In the genomic region with DNA sequence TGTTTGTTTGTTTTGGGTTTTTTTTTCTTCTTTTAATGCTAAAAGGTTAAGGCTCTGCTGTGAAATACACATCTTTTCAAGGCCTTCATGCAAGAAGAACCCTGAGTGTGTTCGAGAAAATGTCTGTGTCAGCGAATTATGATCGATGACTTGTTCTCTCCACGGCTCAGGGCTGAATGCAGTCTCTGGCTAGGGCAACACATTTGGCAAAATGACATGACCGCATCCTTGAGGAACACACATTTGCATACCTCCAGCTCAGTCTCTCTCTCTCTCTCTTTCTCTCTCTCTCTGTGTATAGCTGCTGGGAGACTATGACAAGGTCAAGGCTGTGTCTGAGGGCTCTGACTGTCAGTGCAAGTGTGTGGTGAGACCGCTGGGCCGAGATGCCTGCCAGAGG, we compare ENCODE assay signal across 12 mouse cellular contexts. TPM values are rescaled to one million over a fixed set of nuclear protein-coding genes. Genes with fewer than 3 reads are reported as not detected.
DNase-seq lines count a peak whose midpoint lies in the region; ATAC-seq and TF ChIP-seq lines count a peak whose summit lies in the region.
"Had no signal": no experiment of that assay in that cellular context is flagged by ENCODE, and none has a peak within 500 bp of the region (broad histone marks: within the 10 kb centered on the region; RNA-seq: fewer than 3 reads in every experiment).

No protein-coding gene starts in this region.

- H3K79me2 ChIP-seq in myocyte (ENCODE audit: control insufficient read depth, insufficient read depth) = peaks cover 27% of the 10 kb centered on the region

- H3K9me3 ChIP-seq in forebrain, postnatal 0 days (ENCODE audit: low read length) = no peaks in the 10 kb centered on the region
- H3K9me3 ChIP-seq in forebrain, embryonic 16.5 days (ENCODE audit: control insufficient read depth, low read length) = no peaks in the 10 kb centered on the region
- H3K9me3 ChIP-seq in hindbrain, embryonic 13.5 days = no peaks in the 10 kb centered on the region
- no peaks in the 10 kb centered on the region for H3K9me3 ChIP-seq in hindbrain, embryonic 10.5 days

- H3K4me3 ChIP-seq in forebrain, postnatal 0 days (ENCODE audit: low read depth, low read length) = no peak overlapping the region
- no peak overlapping the region for H3K4me3 ChIP-seq in forebrain, embryonic 16.5 days (replicated peaks; ENCODE audit: low read length)
- no peak overlapping the region for H3K4me3 ChIP-seq in hindbrain, embryonic 13.5 days
- no peak overlapping the region for H3K4me3 ChIP-seq in hindbrain, embryonic 10.5 days
- no peak overlapping the region for H3K4me3 ChIP-seq in myocyte

- H3K27me3 ChIP-seq in forebrain, postnatal 0 days (ENCODE audit: insufficient read depth, low read length) = no peaks in the 10 kb centered on the region
- H3K27me3 ChIP-seq in forebrain, embryonic 16.5 days (replicated peaks; ENCODE audit: control insufficient read depth, insufficient read depth, low read length) = no peaks in the 10 kb centered on the region
- H3K27me3 ChIP-seq in hindbrain, embryonic 13.5 days = no peaks in the 10 kb centered on the region
- peaks cover 13% of the 10 kb centered on the region for H3K27me3 ChIP-seq in hindbrain, embryonic 10.5 days (ENCODE audit: insufficient read depth, poor library complexity, severe bottlenecking)
- H3K27me3 ChIP-seq in myocyte (ENCODE audit: control insufficient read depth, insufficient read depth, insufficient read length) = no peaks in the 10 kb centered on the region

- no peak overlapping the region for H3ac ChIP-seq in myocyte (ENCODE audit: control insufficient read depth, insufficient read length)

- no peak overlapping the region for H3K9ac ChIP-seq in forebrain, postnatal 0 days
- H3K9ac ChIP-seq in forebrain, embryonic 16.5 days (replicated peaks; ENCODE audit: low read depth, low read length) = no peak overlapping the region
- H3K9ac ChIP-seq in hindbrain, embryonic 13.5 days = no peak overlapping the region

- no peak for ATAC-seq in forebrain, postnatal 0 days
- ATAC-seq in forebrain, embryonic 16.5 days = no peak
- ATAC-seq in hindbrain, embryonic 13.5 days (ENCODE audit: low FRiP score) = no peak
- ATAC-seq: activated CD4-positive, CD25-positive, alpha-beta regulatory T cell, adult 4 months; inflammation-experienced regulatory T-cells, adult 6 months had no signal

- no peak overlapping the region; the same call in 1 of the 2 replicates for H3K27ac ChIP-seq in forebrain, postnatal 0 days (ENCODE audit: low read depth, low read length)
- no peak overlapping the region for H3K27ac ChIP-seq in forebrain, embryonic 16.5 days (ENCODE audit: low read length)
- H3K27ac ChIP-seq in hindbrain, embryonic 13.5 days = 0 out of 2 replicates have a peak overlapping the region, but pooled peaks have one; percentile 27
- H3K27ac ChIP-seq in hindbrain, embryonic 10.5 days = no peak overlapping the region

- 77% methylated on average over 7 of the region's 7 CpGs for WGBS in forebrain, postnatal 0 days
- 90% methylated on average over 7 of the region's 7 CpGs for WGBS in forebrain, embryonic 16.5 days
- WGBS in hindbrain, embryonic 13.5 days = 79% methylated on average over 7 of the region's 7 CpGs
- WGBS in hindbrain, embryonic 10.5 days = 91% methylated on average over 7 of the region's 7 CpGs

- DNase-seq in forebrain, postnatal 0 days = no peak
- no peak for DNase-seq in hindbrain, embryonic 10.5 days (ENCODE audit: low spot score)
- peak; percentile 58 for DNase-seq in NIH3T3 (ENCODE audit: low read depth)
- DNase-seq in right cerebral cortex, postnatal 36 days (ENCODE audit: low spot score in 2 of 2) = no peak
- DNase-seq in layer of hippocampus, adult 9-11 months = no peak
- DNase-seq: kidney, postnatal 10 days; left cerebral cortex, postnatal 4 days had no signal

- H3K4me2 ChIP-seq in forebrain, postnatal 0 days (ENCODE audit: low read depth) = 0 out of 2 replicates have a peak overlapping the region, but pooled peaks have one; percentile 82
- H3K4me2 ChIP-seq in forebrain, embryonic 16.5 days (ENCODE audit: low read length) = no peak overlapping the region
- H3K4me2 ChIP-seq in hindbrain, embryonic 13.5 days = no peak overlapping the region
- peak overlapping the region; percentile 87 for H3K4me2 ChIP-seq in myocyte (ENCODE audit: low read depth)

- peaks cover 8% of the 10 kb centered on the region; the same call in 1 of the 2 replicates for H3K4me1 ChIP-seq in forebrain, postnatal 0 days (ENCODE audit: insufficient read depth)
- peaks cover 14% of the 10 kb centered on the region for H3K4me1 ChIP-seq in forebrain, embryonic 16.5 days (replicated peaks; ENCODE audit: control insufficient read depth, insufficient read depth, low read length)
- H3K4me1 ChIP-seq in hindbrain, embryonic 13.5 days (replicated peaks) = peaks cover 32% of the 10 kb centered on the region
- peaks cover 51% of the 10 kb centered on the region for H3K4me1 ChIP-seq in hindbrain, embryonic 10.5 days (replicated peaks)

- no peak for TF ChIP-seq POLR2A in myocyte (IDR thresholded peaks at IDR 0.05; ENCODE audit: insufficient read length, low read depth)

- no peak for TF ChIP-seq CTCF in forebrain, postnatal 0 days (IDR thresholded peaks at IDR 0.05; ENCODE audit: low read depth)

- no peaks in the 10 kb centered on the region for H3K36me3 ChIP-seq in forebrain, postnatal 0 days (ENCODE audit: insufficient read depth)
- no peaks in the 10 kb centered on the region for H3K36me3 ChIP-seq in forebrain, embryonic 16.5 days (ENCODE audit: control insufficient read depth, insufficient read depth)
- peaks cover 13% of the 10 kb centered on the region; the same call in 1 of the 2 replicates for H3K36me3 ChIP-seq in hindbrain, embryonic 13.5 days
- H3K36me3 ChIP-seq in hindbrain, embryonic 10.5 days = peaks cover 7% of the 10 kb centered on the region; the same call in 1 of the 2 replicates
- peaks cover 12% of the 10 kb centered on the region for H3K36me3 ChIP-seq in myocyte (ENCODE audit: control insufficient read depth, insufficient read depth)

TF ChIP-seq in myocyte, 11 proteins besides CTCF, POLR2A, EP300 and RAD21:
- TF ChIP-seq TCF12 (IDR thresholded peaks at IDR 0.05; ENCODE audit: insufficient read depth, poor library complexity, severe bottlenecking) (no peak), POLR2AphosphoS2 (IDR thresholded peaks at IDR 0.05; ENCODE audit: insufficient read length, low read depth) (no peak), TCF3 (IDR thresholded peaks at IDR 0.05; ENCODE audit: insufficient read length, low read depth) (no peak), MYOD1 (IDR thresholded peaks at IDR 0.05; ENCODE audit: control insufficient read depth in 1 of 3, insufficient read length in 2 of 3, low read depth in 2 of 3) (no peak), REST (IDR thresholded peaks at IDR 0.05; ENCODE audit: insufficient read depth, insufficient read length) (no peak), CEBPB (IDR thresholded peaks at IDR 0.05; ENCODE audit: insufficient read depth, poor library complexity, severe bottlenecking) (no peak), MAX (IDR thresholded peaks at IDR 0.05; ENCODE audit: low read depth) (no peak), MYOG (IDR thresholded peaks at IDR 0.05; ENCODE audit: control insufficient read depth in 1 of 3, insufficient read depth in 1 of 3, insufficient read length in 2 of 3, low read depth in 2 of 3) (no peak)

RNA-seq across cellular contexts. Expression of gene Olfml2b, which starts 3.0 kb away (rescaled TPM):
- total RNA-seq in forebrain, postnatal 0 days (2014; rRNA removed) = 11.6 and 13.1 TPM in 2 replicates
- polyA plus RNA-seq in forebrain, postnatal 0 days (2015; fragmentation: Nextera tagmentation; extraction: Ambion mirVana) = 6.5 and 7.9 TPM in 2 replicates
- polyA plus RNA-seq in forebrain, embryonic 16.5 days (2015; fragmentation: Nextera tagmentation; extraction: Ambion mirVana) = 11.1 and 12.2 TPM in 2 replicates
- 5.2 and 6.1 TPM in 2 replicates for polyA plus RNA-seq in hindbrain, embryonic 13.5 days (2015; fragmentation: Nextera tagmentation; extraction: Ambion mirVana)
- 5.7 and 5.9 TPM in 2 replicates for polyA plus RNA-seq in hindbrain, embryonic 10.5 days (2016; fragmentation: Nextera tagmentation; extraction: Ambion mirVana)
- polyA plus RNA-seq in myocyte (2012; fragmentation: generic; extraction: Trizol) = 69.0 TPM
- polyA plus RNA-seq: activated CD4-positive, CD25-positive, alpha-beta regulatory T cell, adult 4 months; inflammation-experienced regulatory T-cells, adult 6 months had no signal

RNA-seq across cellular contexts. Expression of gene Nos1ap, which starts 57.7 kb away (rescaled TPM):
- 8.0 and 12.4 TPM in 2 replicates for total RNA-seq in forebrain, postnatal 0 days (2014; rRNA removed)
- 8.0 and 14.8 TPM in 2 replicates for polyA plus RNA-seq in forebrain, postnatal 0 days (2015; fragmentation: Nextera tagmentation; extraction: Ambion mirVana)
- polyA plus RNA-seq in forebrain, embryonic 16.5 days (2015; fragmentation: Nextera tagmentation; extraction: Ambion mirVana) = 20.9 and 26.9 TPM in 2 replicates
- polyA plus RNA-seq in hindbrain, embryonic 13.5 days (2015; fragmentation: Nextera tagmentation; extraction: Ambion mirVana) = 17.8 and 17.9 TPM in 2 replicates
- 12.0 and 14.2 TPM in 2 replicates for polyA plus RNA-seq in hindbrain, embryonic 10.5 days (2016; fragmentation: Nextera tagmentation; extraction: Ambion mirVana)
- 0.14 TPM for polyA plus RNA-seq in myocyte (2012; fragmentation: generic; extraction: Trizol)
- polyA plus RNA-seq: activated CD4-positive, CD25-positive, alpha-beta regulatory T cell, adult 4 months; inflammation-experienced regulatory T-cells, adult 6 months had no signal

Comparison
In these comparisons a context has a peak if more than half of its experiments do, and no peak if none do; other contexts are left out.
1. H3K4me2 ChIP-seq: peak in forebrain, postnatal 0 days (single experiment) and myocyte (single experiment); none in forebrain, embryonic 16.5 days (single experiment) and hindbrain, embryonic 13.5 days (single experiment).